Comparison of ENCODE assay signal across 8 mouse cellular contexts in the genomic region with DNA sequence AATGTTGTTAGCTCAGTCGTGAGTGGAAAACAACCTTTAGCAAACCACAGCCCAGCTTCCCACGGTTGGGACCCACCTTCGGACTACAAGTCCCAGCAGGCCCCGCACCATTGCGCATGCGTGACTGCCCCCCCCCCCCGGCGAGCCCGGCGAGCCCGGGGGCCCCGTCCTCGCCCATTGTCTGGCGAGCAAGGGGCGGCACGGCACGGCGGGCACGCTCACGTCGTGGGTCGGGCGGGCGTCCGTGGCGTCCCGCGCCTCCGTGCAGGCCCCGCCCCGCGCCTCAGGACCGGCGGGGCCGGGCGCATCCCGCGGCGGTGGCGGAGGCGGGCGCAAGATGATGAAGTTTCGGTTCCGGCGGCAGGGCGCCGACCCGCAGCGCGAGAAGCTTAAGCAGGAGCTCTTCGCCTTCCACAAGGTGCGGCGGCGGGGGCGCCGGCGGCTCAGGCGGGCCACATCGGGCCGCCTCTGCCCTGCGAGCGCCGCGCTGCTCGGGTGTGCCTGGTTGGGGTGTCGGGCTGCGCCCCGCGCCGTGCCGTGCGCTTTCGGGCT. TPM values are rescaled to one million over a fixed set of nuclear protein-coding genes. Genes with fewer than 3 reads are reported as not detected.
DNase-seq lines count a peak whose midpoint lies in the region; ATAC-seq and TF ChIP-seq lines count a peak whose summit lies in the region.

A gene (plus strand): TSS at position 200 of the 552 bp plus-strand sequence.

- peak; percentile 83 to 87 for DNase-seq in B cell, adult 2 months
- peak; percentile 97 for DNase-seq in heart, embryonic 10.5 days (ENCODE audit: low spot score)
- DNase-seq in liver, adult 2 months (ENCODE audit: extremely low read depth, low read depth, low spot score), result peak; percentile 75
- DNase-seq in splenic B cell, adult 2 months (ENCODE audit: low read depth, low spot score), result peak; percentile 87

- H3K27ac ChIP-seq in bone marrow macrophage, adult 2 months (ENCODE audit: insufficient read depth, low read depth, low read length), result peak within 1 kb of the TSS; percentile 38
- H3K27ac ChIP-seq in embryonic fibroblast, embryonic 13.5 days (ENCODE audit: insufficient read depth, low read length), result peak within 1 kb of the TSS; percentile 58
- peak within 1 kb of the TSS; percentile 97 for H3K27ac ChIP-seq in heart, embryonic 10.5 days
- peak within 1 kb of the TSS; percentile 95 for H3K27ac ChIP-seq in kidney, embryonic 15.5 days
- H3K27ac ChIP-seq in liver, adult 2 months (replicated peaks; ENCODE audit: insufficient read depth, low read depth, low read length), result peak within 1 kb of the TSS; percentile 69

- peaks cover 18% of the 10 kb centered on the region for H3K36me3 ChIP-seq in heart, embryonic 10.5 days
- H3K36me3 ChIP-seq in kidney, embryonic 15.5 days, result peaks cover 5% of the 10 kb centered on the region; the same call in 1 of the 2 replicates
- no peaks in the 10 kb centered on the region for H3K36me3 ChIP-seq in liver, adult 2 months (ENCODE audit: control insufficient read depth, insufficient read depth, low read length)
- H3K36me3 ChIP-seq in myocyte (ENCODE audit: control insufficient read depth, insufficient read depth), result no peaks in the 10 kb centered on the region
- no peaks in the 10 kb centered on the region for H3K36me3 ChIP-seq in splenic B cell, adult 2 months (ENCODE audit: control insufficient read depth, insufficient read depth, low read length, poor library complexity, severe bottlenecking)

- H3ac ChIP-seq in myocyte (ENCODE audit: control insufficient read depth, insufficient read length), result peak within 1 kb of the TSS; percentile 55

- peak within 1 kb of the TSS; percentile 76 for H3K4me3 ChIP-seq in bone marrow macrophage, adult 2 months (ENCODE audit: insufficient read depth, low read length)
- peak within 1 kb of the TSS; percentile 61 for H3K4me3 ChIP-seq in embryonic fibroblast, embryonic 13.5 days (ENCODE audit: insufficient read depth, low read length)
- H3K4me3 ChIP-seq in heart, embryonic 10.5 days, result peak within 1 kb of the TSS; percentile 88
- peak within 1 kb of the TSS; percentile 89 for H3K4me3 ChIP-seq in kidney, embryonic 15.5 days (replicated peaks)
- H3K4me3 ChIP-seq in liver, adult 2 months (ENCODE audit: insufficient read depth, low read depth, low read length), result peak within 1 kb of the TSS; percentile 88
- H3K4me3 ChIP-seq in myocyte, result peak within 1 kb of the TSS; percentile 55

- no peak for TF ChIP-seq POLR2A in bone marrow macrophage, adult 2 months (IDR thresholded peaks at IDR 0.05; ENCODE audit: borderline replicate concordance, low read depth, low read length)
- TF ChIP-seq POLR2A in embryonic fibroblast, embryonic 13.5 days (IDR thresholded peaks at IDR 0.05; ENCODE audit: low read depth, low read length), result peak; percentile 75
- TF ChIP-seq POLR2A in liver, adult 2 months (IDR thresholded peaks at IDR 0.05; ENCODE audit: extremely low read depth, insufficient read depth, low read length), result no peak
- peak; percentile 67 for TF ChIP-seq POLR2A in myocyte (IDR thresholded peaks at IDR 0.05; ENCODE audit: insufficient read length, low read depth)

- peak; percentile 92 for ATAC-seq in kidney, embryonic 15.5 days (replicated peaks; ENCODE audit: low FRiP score)

- no peak for TF ChIP-seq CTCF in bone marrow macrophage, adult 2 months (IDR thresholded peaks at IDR 0.05; ENCODE audit: low read depth, low read length)
- no peak for TF ChIP-seq CTCF in embryonic fibroblast, embryonic 13.5 days (IDR thresholded peaks at IDR 0.05; ENCODE audit: borderline replicate concordance, insufficient read depth, low read length)
- no peak for TF ChIP-seq CTCF in liver, adult 2 months (IDR thresholded peaks at IDR 0.05; ENCODE audit: low read depth, low read length)

- H3K9ac ChIP-seq in kidney, embryonic 15.5 days, result peak within 1 kb of the TSS; percentile 87
- H3K9ac ChIP-seq in liver, adult 2 months (ENCODE audit: low read depth, low read length), result peak within 1 kb of the TSS; percentile 95

- no peaks in the 10 kb centered on the region for H3K9me3 ChIP-seq in heart, embryonic 10.5 days
- H3K9me3 ChIP-seq in kidney, embryonic 15.5 days (replicated peaks), result no peaks in the 10 kb centered on the region

- peaks cover 8% of the 10 kb centered on the region; the same call in 1 of the 2 replicates for H3K79me2 ChIP-seq in liver, adult 2 months (ENCODE audit: control insufficient read depth, insufficient read depth, low read length)
- peaks cover 44% of the 10 kb centered on the region for H3K79me2 ChIP-seq in myocyte (ENCODE audit: control insufficient read depth, insufficient read depth)

- H3K4me1 ChIP-seq in bone marrow macrophage, adult 2 months (ENCODE audit: control insufficient read depth, insufficient read depth, low read length), result peaks cover 15% of the 10 kb centered on the region
- H3K4me1 ChIP-seq in embryonic fibroblast, embryonic 13.5 days (ENCODE audit: control insufficient read depth, insufficient read depth, low read length), result no peaks in the 10 kb centered on the region
- H3K4me1 ChIP-seq in heart, embryonic 10.5 days, result peaks cover 45% of the 10 kb centered on the region
- H3K4me1 ChIP-seq in kidney, embryonic 15.5 days, result peaks cover 37% of the 10 kb centered on the region
- peaks cover 3% of the 10 kb centered on the region for H3K4me1 ChIP-seq in liver, adult 2 months (ENCODE audit: control insufficient read depth, insufficient read depth, low read length)

- under 1% methylated on average over 69 of the region's 73 CpGs for WGBS in heart, embryonic 10.5 days
- under 1% methylated on average over 55 of the region's 73 CpGs for WGBS in kidney, embryonic 15.5 days
- under 1% methylated on average over 73 of the region's 73 CpGs for WGBS in liver, adult 2 months

- peak within 1 kb of the TSS; percentile 65 for H3K4me2 ChIP-seq in kidney, embryonic 15.5 days
- H3K4me2 ChIP-seq in myocyte (ENCODE audit: low read depth), result peak within 1 kb of the TSS; percentile 95

- no peaks in the 10 kb centered on the region for H3K27me3 ChIP-seq in heart, embryonic 10.5 days (ENCODE audit: insufficient read depth, poor library complexity, severe bottlenecking)
- no peaks in the 10 kb centered on the region for H3K27me3 ChIP-seq in kidney, embryonic 15.5 days
- no peaks in the 10 kb centered on the region for H3K27me3 ChIP-seq in liver, adult 2 months (ENCODE audit: control insufficient read depth, insufficient read depth, low read length)
- H3K27me3 ChIP-seq in myocyte (ENCODE audit: control insufficient read depth, insufficient read depth, insufficient read length), result peaks cover 4% of the 10 kb centered on the region
- H3K27me3 ChIP-seq in splenic B cell, adult 2 months (ENCODE audit: control insufficient read depth, insufficient read depth, low read length, poor library complexity, severe bottlenecking), result no peaks in the 10 kb centered on the region

TF ChIP-seq in myocyte, 11 proteins besides CTCF, POLR2A, EP300 and RAD21:
- TF ChIP-seq POLR2AphosphoS2 (IDR thresholded peaks at IDR 0.05; ENCODE audit: insufficient read length, low read depth), result peak; percentile 39
- no peak for TF ChIP-seq USF1 (IDR thresholded peaks at IDR 0.05; ENCODE audit: low read depth)

RNA-seq across cellular contexts. Expression of the gene that starts here (rescaled TPM):
- polyA plus RNA-seq in bone marrow macrophage, adult 2 months (2012; ENCODE audit: insufficient read depth, insufficient read length, missing spikeins), result 17.1 and 17.5 TPM in 2 replicates
- polyA plus RNA-seq in embryonic fibroblast, embryonic 13.5 days (2011; ENCODE audit: insufficient read length, low read depth, missing spikeins), result 26.6 and 32.2 TPM in 2 replicates
- 51.0 and 57.7 TPM in 2 replicates for polyA plus RNA-seq in heart, embryonic 10.5 days (2016; fragmentation: Nextera tagmentation; extraction: Ambion mirVana)
- polyA plus RNA-seq in kidney, embryonic 15.5 days (2015; fragmentation: Nextera tagmentation; extraction: Ambion mirVana), result 52.6 and 61.4 TPM in 2 replicates
- 2.7 and 3.8 TPM in 2 replicates for total RNA-seq in liver, adult 2 months (2014; rRNA removed)
- polyA plus RNA-seq in liver, adult 2 months (2012; rRNA removed), result 8.9 and 11.5 TPM in 2 replicates
- 33.4 TPM for polyA plus RNA-seq in myocyte (2012; fragmentation: generic; extraction: Trizol)

Comparison
In these comparisons a context has a peak if more than half of its experiments do, and no peak if none do; other contexts are left out.
1. Peak in every context shown above with its lines: DNase-seq, ATAC-seq, H3K4me3 ChIP-seq and H3K27ac ChIP-seq.
2. H3K27ac ChIP-seq: peak in every context shown above with its lines; median percentile 97 in heart, embryonic 10.5 days; 95 in kidney, embryonic 15.5 days; 69 in liver, adult 2 months; 58 in embryonic fibroblast, embryonic 13.5 days; 38 in bone marrow macrophage, adult 2 months.
3. POLR2A ChIP-seq: peak in embryonic fibroblast, embryonic 13.5 days (single experiment) and myocyte (single experiment); none in bone marrow macrophage, adult 2 months (single experiment) and liver, adult 2 months (single experiment).